Mouse (Mus musculus) myocyte (in vitro differentiated cells): ENCODE measurements around the gene Serpinc1. TPM values are rescaled to one million over a fixed set of nuclear protein-coding genes. Genes with fewer than 3 reads are reported as not detected.

Experiments used
- H3K27me3 ChIP-seq: one replicate; pipeline ENCODE4 v1.6.1; 2011; ENCODE audit not compliant: control insufficient read depth, insufficient read depth, insufficient read length
- H3K36me3 ChIP-seq: one replicate; pipeline ENCODE4 v1.6.1; 2011; ENCODE audit not compliant: control insufficient read depth, insufficient read depth
- H3K4me2 ChIP-seq: one replicate; pipeline ENCODE4 v1.6.1; 2011; ENCODE audit warnings: low read depth, control low read depth
- H3K4me3 ChIP-seq: one replicate; pipeline ENCODE4 v1.5.1; 2011; ENCODE audit warnings: mild to moderate bottlenecking, control low read depth, moderate library complexity
- H3K79me2 ChIP-seq: one replicate; pipeline ENCODE4 v1.6.1; 2011; ENCODE audit not compliant: control insufficient read depth, insufficient read depth
- H3ac ChIP-seq: one replicate; pipeline ENCODE4 v1.6.1; 2011; ENCODE audit not compliant: control insufficient read depth, insufficient read length
- CEBPB ChIP-seq: IDR thresholded peaks from 2 replicates; pipeline ENCODE4 v1.6.1; 2011; ENCODE audit warnings: mild to moderate bottlenecking, moderate library complexity; ENCODE audit not compliant: poor library complexity, insufficient read depth, severe bottlenecking
- E2F4 ChIP-seq: IDR thresholded peaks from one replicate; pipeline ENCODE4 v1.6.1; 2011; ENCODE audit warnings: mild to moderate bottlenecking, control low read depth, moderate library complexity; ENCODE audit not compliant: insufficient read depth
- MAX ChIP-seq: IDR thresholded peaks from one replicate; pipeline ENCODE4 v1.6.1; 2011; ENCODE audit warnings: low read depth, mild to moderate bottlenecking, control low read depth
- MYOD1 ChIP-seq, 3 experiments: IDR thresholded peaks; one replicate each; pipeline ENCODE4 v1.6.1; 2011; ENCODE audit warnings: control low read depth in 2 of 3, low read depth in 2 of 3, mild to moderate bottlenecking in 2 of 3, moderate library complexity in 1 of 3; ENCODE audit not compliant: insufficient read length in 2 of 3, control insufficient read depth in 1 of 3
- MYOG ChIP-seq, 3 experiments: IDR thresholded peaks; one replicate each; pipeline ENCODE4 v1.6.1; 2011; ENCODE audit warnings: control low read depth in 2 of 3, low read depth in 2 of 3, mild to moderate bottlenecking in 2 of 3; ENCODE audit not compliant: insufficient read length in 2 of 3, control insufficient read depth in 1 of 3, insufficient read depth in 1 of 3
- POLR2A ChIP-seq: IDR thresholded peaks from one replicate; pipeline ENCODE4 v1.6.1; 2011; ENCODE audit warnings: low read depth, mild to moderate bottlenecking, control low read depth, moderate library complexity; ENCODE audit not compliant: insufficient read length
- POLR2AphosphoS2 ChIP-seq: IDR thresholded peaks from one replicate; pipeline ENCODE4 v1.6.1; 2011; ENCODE audit warnings: low read depth, control low read depth; ENCODE audit not compliant: insufficient read length
- REST ChIP-seq: IDR thresholded peaks from one replicate; pipeline ENCODE4 v1.6.1; 2011; ENCODE audit warnings: mild to moderate bottlenecking, control low read depth, moderate library complexity; ENCODE audit not compliant: insufficient read depth, insufficient read length
- SRF ChIP-seq: IDR thresholded peaks from one replicate; pipeline ENCODE4 v1.6.1; 2011; ENCODE audit warnings: low read depth; ENCODE audit not compliant: control insufficient read depth, insufficient read length
- TCF12 ChIP-seq: IDR thresholded peaks from one replicate; pipeline ENCODE4 v1.6.1; 2011; ENCODE audit warnings: mild to moderate bottlenecking, control low read depth; ENCODE audit not compliant: poor library complexity, insufficient read depth, severe bottlenecking
- TCF3 ChIP-seq: IDR thresholded peaks from one replicate; pipeline ENCODE4 v1.6.1; 2011; ENCODE audit warnings: low read depth, control low read depth; ENCODE audit not compliant: insufficient read length
- USF1 ChIP-seq: IDR thresholded peaks from one replicate; pipeline ENCODE4 v1.6.1; 2011; ENCODE audit warnings: low read depth, mild to moderate bottlenecking, control low read depth, moderate library complexity
- polyA plus RNA-seq: library from polyadenylated mRNA; unstranded; fragments of >200 nt; fragmentation: generic; extraction: Trizol; gene quantifications from one replicate; pipeline ENCODE4 v1.2.1, GENCODE M21; 2012; ENCODE audit warnings: missing spikeins

Serpinc1 gene
- polyA plus RNA-seq, 1 experiment: 0.26 TPM

- no peaks in the 10 kb centered on the region for H3K27me3 ChIP-seq
- H3ac ChIP-seq: peak overlapping the region; percentile 74
- TF ChIP-seq MYOD1 (IDR thresholded peaks at IDR 0.05; ENCODE audit: control insufficient read depth in 1 of 3, insufficient read length in 2 of 3, low read depth in 2 of 3) (no peak), POLR2A (no peak), TCF3 (no peak), MYOG (IDR thresholded peaks at IDR 0.05; ENCODE audit: control insufficient read depth in 1 of 3, insufficient read depth in 1 of 3, insufficient read length in 2 of 3, low read depth in 2 of 3) (no peak), CEBPB (no peak), REST (no peak), E2F4 (no peak), SRF (no peak), USF1 (no peak), MAX (no peak)
- H3K36me3 ChIP-seq: peaks cover 40% of the 10 kb centered on the region
- H3K4me3 ChIP-seq: peak overlapping the region; percentile 86
- H3K4me2 ChIP-seq: peak overlapping the region; percentile 93
- peaks cover 22% of the 10 kb centered on the region for H3K79me2 ChIP-seq
These were observed 55.6 kb downstream of the Serpinc1 start for GRCm38 (mm10) chr1:161033856-161034434.

- no peaks in the 10 kb centered on the region for H3K27me3 ChIP-seq
- peak within 1 kb of the TSS; percentile 93 for H3K4me2 ChIP-seq
- peaks cover 34% of the 10 kb centered on the region for H3K36me3 ChIP-seq
- TF ChIP-seq POLR2A (peak; percentile 98), SRF (peak; percentile 19), POLR2AphosphoS2 (peak; percentile 97), REST (no peak)
- H3K4me3 ChIP-seq: peak within 1 kb of the TSS; percentile 86
- H3ac ChIP-seq: peak within 1 kb of the TSS; percentile 74
- H3K79me2 ChIP-seq: peaks cover 22% of the 10 kb centered on the region
These were observed 56.3 kb downstream of the Serpinc1 start, which contains the start of gene Zbtb37 for GRCm38 (mm10) chr1:161034435-161035280. Gene Zbtb37 (minus strand): TSS chr1:161034849.

- Histone ChIP-seq H3K4me2 (peak overlapping the region; percentile 83), H3K4me3 (peak overlapping the region; percentile 86), H3K36me3 (peaks cover 37% of the 10 kb centered on the region), H3K27me3 (no peaks in the 10 kb centered on the region), H3ac (peak overlapping the region; percentile 74), H3K79me2 (peaks cover 22% of the 10 kb centered on the region)
- TF ChIP-seq MYOG (IDR thresholded peaks at IDR 0.05; ENCODE audit: control insufficient read depth in 1 of 3, insufficient read depth in 1 of 3, insufficient read length in 2 of 3, low read depth in 2 of 3) (no peak), MAX (peak; percentile 18), E2F4 (no peak), TCF3 (no peak)
These were observed 56.9 kb downstream of the Serpinc1 start for GRCm38 (mm10) chr1:161035281-161035785.

- Histone ChIP-seq H3K79me2 (peaks cover 22% of the 10 kb centered on the region), H3K36me3 (peaks cover 37% of the 10 kb centered on the region), H3K27me3 (no peaks in the 10 kb centered on the region), H3K4me3 (peak overlapping the region; percentile 86), H3ac (peak overlapping the region; percentile 74), H3K4me2 (peak overlapping the region; percentile 83)
- TF ChIP-seq E2F4 (no peak), CEBPB (no peak), POLR2AphosphoS2 (no peak), TCF12 (no peak), TCF3 (no peak)
These were observed 57.5 kb downstream of the Serpinc1 start for GRCm38 (mm10) chr1:161035786-161036404.

- peaks cover 37% of the 10 kb centered on the region for H3K36me3 ChIP-seq
- H3K79me2 ChIP-seq: peaks cover 22% of the 10 kb centered on the region
- TF ChIP-seq MYOG (IDR thresholded peaks at IDR 0.05; ENCODE audit: control insufficient read depth in 1 of 3, insufficient read depth in 1 of 3, insufficient read length in 2 of 3, low read depth in 2 of 3) (no peak), USF1 (peak; percentile 49), E2F4 (no peak), MAX (no peak), TCF12 (no peak), TCF3 (no peak)
- peak overlapping the region; percentile 86 for H3K4me3 ChIP-seq
- H3ac ChIP-seq: no peak overlapping the region
- H3K4me2 ChIP-seq: peak overlapping the region; percentile 83
- H3K27me3 ChIP-seq: no peaks in the 10 kb centered on the region
These were observed 58.0 kb downstream of the Serpinc1 start for GRCm38 (mm10) chr1:161036411-161036841.
